Mouse (Mus musculus): ENCODE data around the gene Itgb2l. TPM values are rescaled to one million over a fixed set of nuclear protein-coding genes. Genes with fewer than 3 reads are reported as not detected.

The Itgb2l gene
- polyA plus RNA-seq, 2 experiments = 1.1 to 1.9 TPM

GRCm38 (mm10) chr16:96396013-96396650 is 47.3 kb downstream of the Itgb2l start:
- no peaks in the 10 kb centered on the region for H3K36me3 ChIP-seq (replicated peaks; ENCODE audit: control insufficient read depth, insufficient read depth, low read depth)
- no peaks in the 10 kb centered on the region for H3K27me3 ChIP-seq (ENCODE audit: control insufficient read depth, insufficient read depth, low read length)
- WGBS (ENCODE audit: insufficient replicate concordance) = 60% methylated on average over 9 of the region's 9 CpGs
- no peak for ATAC-seq (ENCODE audit: insufficient read depth)
- H3K4me1 ChIP-seq (replicated peaks; ENCODE audit: control insufficient read depth in 2 of 2, insufficient read depth in 2 of 2, low read length in 1 of 2) = no peaks in the 10 kb centered on the region
- H3K9ac ChIP-seq (replicated peaks) = no peak overlapping the region
- DNase-seq (ENCODE audit: low read depth in 3 of 3, low spot score in 3 of 3) = no peak
- no peak overlapping the region for H3K27ac ChIP-seq
- no peaks in the 10 kb centered on the region for H3K9me3 ChIP-seq (ENCODE audit: control insufficient read depth, low read length)
- H3K4me3 ChIP-seq (ENCODE audit: insufficient read depth in 1 of 2, low read depth in 2 of 2, low read length in 2 of 2) = no peak overlapping the region
- TF ChIP-seq CTCF (IDR thresholded peaks at IDR 0.05; ENCODE audit: low read depth) = no peak
- TF ChIP-seq EP300 (IDR thresholded peaks at IDR 0.05; ENCODE audit: low read depth) = no peak
- no peak overlapping the region for H3K4me2 ChIP-seq (ENCODE audit: low read depth)

- 39% methylated on average over 4 of the region's 4 CpGs for WGBS (ENCODE audit: insufficient replicate concordance)
- no peak for DNase-seq (ENCODE audit: low read depth in 3 of 3, low spot score in 3 of 3)
- H3K9me3 ChIP-seq (ENCODE audit: control insufficient read depth, low read length) = no peaks in the 10 kb centered on the region
- no peak for ATAC-seq (ENCODE audit: insufficient read depth)
- no peak overlapping the region for H3K9ac ChIP-seq (replicated peaks)
- no peaks in the 10 kb centered on the region for H3K4me1 ChIP-seq (replicated peaks; ENCODE audit: control insufficient read depth in 2 of 2, insufficient read depth in 2 of 2, low read length in 1 of 2)
- H3K4me2 ChIP-seq (ENCODE audit: low read depth) = no peak overlapping the region
- H3K27me3 ChIP-seq (ENCODE audit: control insufficient read depth, insufficient read depth, low read length) = no peaks in the 10 kb centered on the region
- H3K36me3 ChIP-seq (replicated peaks; ENCODE audit: control insufficient read depth, insufficient read depth, low read depth) = no peaks in the 10 kb centered on the region
- TF ChIP-seq EP300 (IDR thresholded peaks at IDR 0.05; ENCODE audit: low read depth) = no peak
- no peak for TF ChIP-seq CTCF (IDR thresholded peaks at IDR 0.05; ENCODE audit: low read depth)
- H3K4me3 ChIP-seq (ENCODE audit: insufficient read depth in 1 of 2, low read depth in 2 of 2, low read length in 2 of 2) = no peak overlapping the region
- H3K27ac ChIP-seq = no peak overlapping the region
These were observed 47.9 kb downstream of the Itgb2l start for GRCm38 (mm10) chr16:96395516-96395915.

GRCm38 (mm10) chr16:96391070-96391469 is 52.3 kb downstream of the Itgb2l start:
- Histone ChIP-seq H3K9me3 (ENCODE audit: control insufficient read depth, low read length) (no peaks in the 10 kb centered on the region), H3K27ac (no peak overlapping the region), H3K27me3 (ENCODE audit: control insufficient read depth, insufficient read depth, low read length) (no peaks in the 10 kb centered on the region), H3K4me1 (replicated peaks; ENCODE audit: control insufficient read depth in 2 of 2, insufficient read depth in 2 of 2, low read length in 1 of 2) (no peaks in the 10 kb centered on the region), H3K4me3 (ENCODE audit: insufficient read depth in 1 of 2, low read depth in 2 of 2, low read length in 2 of 2) (no peak overlapping the region), H3K36me3 (replicated peaks; ENCODE audit: control insufficient read depth, insufficient read depth, low read depth) (no peaks in the 10 kb centered on the region), H3K4me2 (ENCODE audit: low read depth) (no peak overlapping the region), H3K9ac (replicated peaks) (no peak overlapping the region)
- DNase-seq (ENCODE audit: low read depth in 3 of 3, low spot score in 3 of 3) (no peak), ATAC-seq (ENCODE audit: insufficient read depth) (no peak)
- TF ChIP-seq CTCF (IDR thresholded peaks at IDR 0.05; ENCODE audit: low read depth) (0 out of 2 replicates have a peak, but pooled peaks have one; percentile 3), EP300 (IDR thresholded peaks at IDR 0.05; ENCODE audit: low read depth) (no peak)

GRCm38 (mm10) chr16:96388481-96388880 is 54.9 kb downstream of the Itgb2l start:
- H3K27me3 ChIP-seq (ENCODE audit: control insufficient read depth, insufficient read depth, low read length) = no peaks in the 10 kb centered on the region
- H3K36me3 ChIP-seq (replicated peaks; ENCODE audit: control insufficient read depth, insufficient read depth, low read depth) = no peaks in the 10 kb centered on the region
- no peak for ATAC-seq (ENCODE audit: insufficient read depth)
- 43% methylated on average over 5 of the region's 5 CpGs for WGBS (ENCODE audit: insufficient replicate concordance)
- H3K4me3 ChIP-seq (ENCODE audit: insufficient read depth in 1 of 2, low read depth in 2 of 2, low read length in 2 of 2) = no peak overlapping the region
- H3K9me3 ChIP-seq (ENCODE audit: control insufficient read depth, low read length) = no peaks in the 10 kb centered on the region
- no peaks in the 10 kb centered on the region for H3K4me1 ChIP-seq (replicated peaks; ENCODE audit: control insufficient read depth in 2 of 2, insufficient read depth in 2 of 2, low read length in 1 of 2)
- H3K27ac ChIP-seq = no peak overlapping the region
- H3K9ac ChIP-seq (replicated peaks) = no peak overlapping the region
- no peak for TF ChIP-seq CTCF (IDR thresholded peaks at IDR 0.05; ENCODE audit: low read depth)
- no peak for TF ChIP-seq EP300 (IDR thresholded peaks at IDR 0.05; ENCODE audit: low read depth)
- DNase-seq (ENCODE audit: low read depth in 3 of 3, low spot score in 3 of 3) = no peak
- no peak overlapping the region for H3K4me2 ChIP-seq (ENCODE audit: low read depth)

- no peak for DNase-seq (ENCODE audit: low read depth in 3 of 3, low spot score in 3 of 3)
- Histone ChIP-seq H3K36me3 (replicated peaks; ENCODE audit: control insufficient read depth, insufficient read depth, low read depth) (no peaks in the 10 kb centered on the region), H3K9ac (replicated peaks) (no peak overlapping the region), H3K9me3 (ENCODE audit: control insufficient read depth, low read length) (no peaks in the 10 kb centered on the region), H3K27ac (no peak overlapping the region), H3K4me1 (replicated peaks; ENCODE audit: control insufficient read depth in 2 of 2, insufficient read depth in 2 of 2, low read length in 1 of 2) (no peaks in the 10 kb centered on the region), H3K4me3 (ENCODE audit: insufficient read depth in 1 of 2, low read depth in 2 of 2, low read length in 2 of 2) (no peak overlapping the region), H3K27me3 (ENCODE audit: control insufficient read depth, insufficient read depth, low read length) (no peaks in the 10 kb centered on the region), H3K4me2 (ENCODE audit: low read depth) (no peak overlapping the region)
- ATAC-seq (ENCODE audit: insufficient read depth) = no peak
- WGBS (ENCODE audit: insufficient replicate concordance) = 53% methylated on average over 6 of the region's 6 CpGs
- TF ChIP-seq CTCF (IDR thresholded peaks at IDR 0.05; ENCODE audit: low read depth) (no peak), EP300 (IDR thresholded peaks at IDR 0.05; ENCODE audit: low read depth) (no peak)
These were observed 55.6 kb downstream of the Itgb2l start for GRCm38 (mm10) chr16:96387685-96388371.
